Mouse (Mus musculus): ENCODE results near the gene Ackr3. TPM values are rescaled to one million over a fixed set of nuclear protein-coding genes. Genes with fewer than 3 reads are reported as not detected.

Ackr3 gene
- polyA plus RNA-seq, 1 experiment = 13.1 TPM

- Histone ChIP-seq H3K36me3 (ENCODE audit: control insufficient read depth, insufficient read depth, low read length) (no peaks in the 10 kb centered on the region), H3K4me1 (ENCODE audit: control insufficient read depth, insufficient read depth, low read length) (no peaks in the 10 kb centered on the region), H3K4me3 (ENCODE audit: control insufficient read depth, low read depth, low read length) (no peak overlapping the region), H3K27me3 (ENCODE audit: control insufficient read depth, insufficient read depth, low read length) (no peaks in the 10 kb centered on the region), H3K27ac (ENCODE audit: control insufficient read depth, insufficient read depth, low read depth, low read length) (no peak overlapping the region)
- TF ChIP-seq CTCF (IDR thresholded peaks at IDR 0.05; ENCODE audit: control insufficient read depth, insufficient read depth, insufficient replicate concordance, low read depth, low read length) = no peak
- no peak for TF ChIP-seq POLR2A (IDR thresholded peaks at IDR 0.05; ENCODE audit: control insufficient read depth, low read depth, low read length)
Measured at GRCm38 (mm10) chr1:90215881-90216280, 12.1 kb downstream of the Ackr3 start.

DNA sequence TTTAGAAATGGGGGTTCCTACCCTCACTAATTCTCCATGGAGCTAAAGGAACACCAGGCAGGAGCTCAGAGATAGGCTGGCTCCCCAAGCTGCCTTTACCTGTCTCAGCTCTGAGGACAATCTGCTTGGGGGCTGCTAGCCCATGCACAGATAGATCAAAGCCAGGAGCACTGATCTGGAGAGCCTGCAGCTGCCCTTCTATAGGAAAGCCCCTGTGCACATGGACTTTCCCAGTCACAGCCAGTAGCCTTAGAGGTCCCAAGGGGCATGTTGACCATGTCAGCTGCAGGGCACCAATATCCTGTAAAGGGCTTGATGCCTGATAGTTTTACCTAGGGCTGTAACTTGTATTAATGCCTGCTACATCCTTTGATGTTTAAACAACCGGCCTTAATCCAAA lies 12.6 kb downstream of the Ackr3 start:
- H3K4me3 ChIP-seq (ENCODE audit: control insufficient read depth, low read depth, low read length) = no peak overlapping the region
- TF ChIP-seq POLR2A (IDR thresholded peaks at IDR 0.05; ENCODE audit: control insufficient read depth, low read depth, low read length) = no peak
- no peak overlapping the region for H3K27ac ChIP-seq (ENCODE audit: control insufficient read depth, insufficient read depth, low read depth, low read length)
- H3K27me3 ChIP-seq (ENCODE audit: control insufficient read depth, insufficient read depth, low read length) = no peaks in the 10 kb centered on the region
- H3K4me1 ChIP-seq (ENCODE audit: control insufficient read depth, insufficient read depth, low read length) = no peaks in the 10 kb centered on the region
- no peaks in the 10 kb centered on the region for H3K36me3 ChIP-seq (ENCODE audit: control insufficient read depth, insufficient read depth, low read length)

- Histone ChIP-seq H3K4me3 (ENCODE audit: control insufficient read depth, low read depth, low read length) (no peak overlapping the region), H3K4me1 (ENCODE audit: control insufficient read depth, insufficient read depth, low read length) (no peaks in the 10 kb centered on the region), H3K27ac (ENCODE audit: control insufficient read depth, insufficient read depth, low read depth, low read length) (no peak overlapping the region), H3K27me3 (ENCODE audit: control insufficient read depth, insufficient read depth, low read length) (no peaks in the 10 kb centered on the region), H3K36me3 (ENCODE audit: control insufficient read depth, insufficient read depth, low read length) (no peaks in the 10 kb centered on the region)
- no peak for TF ChIP-seq POLR2A (IDR thresholded peaks at IDR 0.05; ENCODE audit: control insufficient read depth, low read depth, low read length)
- no peak for TF ChIP-seq CTCF (IDR thresholded peaks at IDR 0.05; ENCODE audit: control insufficient read depth, insufficient read depth, insufficient replicate concordance, low read depth, low read length)
Measured at GRCm38 (mm10) chr1:90220280-90220679, 16.5 kb downstream of the Ackr3 start.

DNA sequence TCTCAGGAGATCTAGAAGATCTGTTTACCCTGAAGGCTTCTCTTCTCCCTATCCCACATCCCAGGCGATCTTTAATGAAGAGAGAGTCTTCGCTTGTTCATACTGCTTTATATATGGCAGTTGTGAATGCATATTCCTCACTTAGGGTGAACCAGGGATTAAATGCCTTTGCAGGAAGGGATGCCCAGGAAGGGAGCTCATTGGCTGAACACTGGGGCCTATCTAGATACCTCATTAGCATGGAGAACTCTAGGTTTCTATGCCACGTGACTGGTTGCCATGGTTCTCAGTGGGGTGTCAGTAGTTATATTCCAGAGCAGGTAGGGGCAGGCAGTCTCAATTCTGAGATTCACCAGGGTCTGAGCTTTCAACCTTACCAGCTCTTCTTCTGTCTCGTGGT lies 17.1 kb downstream of the Ackr3 start:
- no peak for TF ChIP-seq POLR2A (IDR thresholded peaks at IDR 0.05; ENCODE audit: control insufficient read depth, low read depth, low read length)
- TF ChIP-seq CTCF (IDR thresholded peaks at IDR 0.05; ENCODE audit: control insufficient read depth, insufficient read depth, insufficient replicate concordance, low read depth, low read length) = no peak
- Histone ChIP-seq H3K4me1 (ENCODE audit: control insufficient read depth, insufficient read depth, low read length) (no peaks in the 10 kb centered on the region), H3K36me3 (ENCODE audit: control insufficient read depth, insufficient read depth, low read length) (no peaks in the 10 kb centered on the region), H3K4me3 (ENCODE audit: control insufficient read depth, low read depth, low read length) (no peak overlapping the region), H3K27ac (ENCODE audit: control insufficient read depth, insufficient read depth, low read depth, low read length) (no peak overlapping the region), H3K27me3 (ENCODE audit: control insufficient read depth, insufficient read depth, low read length) (no peaks in the 10 kb centered on the region)

- no peak overlapping the region for H3K4me3 ChIP-seq (ENCODE audit: control insufficient read depth, low read depth, low read length)
- no peaks in the 10 kb centered on the region for H3K4me1 ChIP-seq (ENCODE audit: control insufficient read depth, insufficient read depth, low read length)
- H3K27ac ChIP-seq (ENCODE audit: control insufficient read depth, insufficient read depth, low read depth, low read length) = no peak overlapping the region
- H3K36me3 ChIP-seq (ENCODE audit: control insufficient read depth, insufficient read depth, low read length) = no peaks in the 10 kb centered on the region
- no peaks in the 10 kb centered on the region for H3K27me3 ChIP-seq (ENCODE audit: control insufficient read depth, insufficient read depth, low read length)
- no peak for TF ChIP-seq CTCF (IDR thresholded peaks at IDR 0.05; ENCODE audit: control insufficient read depth, insufficient read depth, insufficient replicate concordance, low read depth, low read length)
- TF ChIP-seq POLR2A (IDR thresholded peaks at IDR 0.05; ENCODE audit: control insufficient read depth, low read depth, low read length) = no peak
Measured at GRCm38 (mm10) chr1:90221811-90222361, 18.1 kb downstream of the Ackr3 start.

DNA sequence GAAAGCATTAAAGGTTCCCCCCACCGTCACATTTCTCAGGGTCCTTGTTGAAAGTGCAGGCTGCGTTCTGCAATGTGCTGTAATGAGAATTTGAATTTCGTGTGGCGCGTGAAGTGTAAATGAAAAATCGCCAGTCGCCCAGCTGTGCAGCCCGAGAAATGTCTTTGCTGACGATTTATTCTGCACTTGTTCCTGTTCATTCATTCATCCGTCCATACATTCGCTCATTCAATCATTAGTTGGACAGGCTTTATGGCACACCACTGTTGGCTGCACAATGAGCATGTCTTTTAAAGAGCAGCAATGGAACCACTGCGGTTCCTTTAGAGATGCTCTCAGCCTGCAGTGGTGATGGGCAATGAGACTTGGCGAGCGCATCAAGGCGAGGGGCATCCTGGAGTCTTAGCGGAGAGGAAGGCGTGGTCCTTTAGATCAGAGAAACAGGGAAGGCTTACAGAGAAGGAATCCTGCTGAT lies 18.7 kb downstream of the Ackr3 start:
- H3K4me1 ChIP-seq (ENCODE audit: control insufficient read depth, insufficient read depth, low read length) = no peaks in the 10 kb centered on the region
- no peak overlapping the region for H3K4me3 ChIP-seq (ENCODE audit: control insufficient read depth, low read depth, low read length)
- H3K27ac ChIP-seq (ENCODE audit: control insufficient read depth, insufficient read depth, low read depth, low read length) = no peak overlapping the region
- H3K27me3 ChIP-seq (ENCODE audit: control insufficient read depth, insufficient read depth, low read length) = no peaks in the 10 kb centered on the region
- TF ChIP-seq POLR2A (IDR thresholded peaks at IDR 0.05; ENCODE audit: control insufficient read depth, low read depth, low read length) (no peak), CTCF (IDR thresholded peaks at IDR 0.05; ENCODE audit: control insufficient read depth, insufficient read depth, insufficient replicate concordance, low read depth, low read length) (no peak)
- H3K36me3 ChIP-seq (ENCODE audit: control insufficient read depth, insufficient read depth, low read length) = no peaks in the 10 kb centered on the region

DNA sequence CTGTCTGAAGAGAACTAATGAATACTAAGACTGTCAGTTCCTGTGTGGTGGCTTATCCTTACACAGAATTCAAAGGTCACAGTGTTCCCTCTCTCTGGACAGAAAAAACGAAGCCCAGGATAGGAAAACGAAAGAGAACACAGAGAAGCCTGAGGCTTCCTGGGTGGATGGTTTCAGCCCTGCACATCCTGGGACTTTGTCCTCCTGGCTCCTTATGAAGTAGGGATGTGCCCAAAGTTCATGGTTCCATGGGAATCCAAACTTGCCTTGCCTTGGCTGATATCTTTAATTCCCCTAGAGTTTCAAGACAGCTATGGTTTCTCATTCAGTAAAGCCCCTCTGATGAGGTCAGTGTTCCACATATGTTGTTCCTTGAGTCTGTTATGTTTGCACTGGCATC lies 19.2 kb downstream of the Ackr3 start:
- H3K4me1 ChIP-seq (ENCODE audit: control insufficient read depth, insufficient read depth, low read length) = no peaks in the 10 kb centered on the region
- no peak overlapping the region for H3K4me3 ChIP-seq (ENCODE audit: control insufficient read depth, low read depth, low read length)
- H3K36me3 ChIP-seq (ENCODE audit: control insufficient read depth, insufficient read depth, low read length) = no peaks in the 10 kb centered on the region
- no peak overlapping the region for H3K27ac ChIP-seq (ENCODE audit: control insufficient read depth, insufficient read depth, low read depth, low read length)
- H3K27me3 ChIP-seq (ENCODE audit: control insufficient read depth, insufficient read depth, low read length) = no peaks in the 10 kb centered on the region
- TF ChIP-seq POLR2A (IDR thresholded peaks at IDR 0.05; ENCODE audit: control insufficient read depth, low read depth, low read length) (no peak), CTCF (IDR thresholded peaks at IDR 0.05; ENCODE audit: control insufficient read depth, insufficient read depth, insufficient replicate concordance, low read depth, low read length) (no peak)
